Mouse (Mus musculus) liver, adult (tissue): Measurements from ENCODE around the gene Shisa5.

ENCODE experiments used
- GATA4 ChIP-seq: IDR thresholded peaks from 2 replicates; pipeline ENCODE4 v1.6.1; 2014; ENCODE audit warnings: mild to moderate bottlenecking, low read length; ENCODE audit not compliant: insufficient replicate concordance

Gene Shisa5

GRCm38 (mm10) chr9:109039681-109040080 lies 1.3 kb downstream of the Shisa5 start:
- no peak for TF ChIP-seq GATA4

GRCm38 (mm10) chr9:109040216-109040615 lies 1.9 kb downstream of the Shisa5 start:
- no peak for TF ChIP-seq GATA4

GRCm38 (mm10) chr9:109040906-109041305 lies 2.5 kb downstream of the Shisa5 start:
- TF ChIP-seq GATA4, result no peak

- no peak for TF ChIP-seq GATA4
Measured at GRCm38 (mm10) chr9:109041351-109041750, 3.0 kb downstream of the Shisa5 start.

- TF ChIP-seq GATA4, result no peak
Measured at GRCm38 (mm10) chr9:109046306-109046705, 7.9 kb downstream of the Shisa5 start.

GRCm38 (mm10) chr9:109049316-109049715 lies 11.0 kb downstream of the Shisa5 start:
- TF ChIP-seq GATA4, result no peak

- no peak for TF ChIP-seq GATA4
Measured at GRCm38 (mm10) chr9:109049996-109050673, 11.8 kb downstream of the Shisa5 start.

GRCm38 (mm10) chr9:109050674-109050997 lies 12.3 kb downstream of the Shisa5 start:
- no peak for TF ChIP-seq GATA4

- no peak for TF ChIP-seq GATA4
Measured at GRCm38 (mm10) chr9:109051011-109051501, 12.7 kb downstream of the Shisa5 start.

GRCm38 (mm10) chr9:109051651-109052489 lies 13.5 kb downstream of the Shisa5 start:
- no peak for TF ChIP-seq GATA4

- no peak for TF ChIP-seq GATA4
Measured at GRCm38 (mm10) chr9:109052490-109053260, 14.3 kb downstream of the Shisa5 start.

GRCm38 (mm10) chr9:109053366-109053765 lies 15.0 kb downstream of the Shisa5 start:
- TF ChIP-seq GATA4, result no peak

GRCm38 (mm10) chr9:109053851-109054250 lies 15.5 kb downstream of the Shisa5 start:
- TF ChIP-seq GATA4, result no peak

- peak; percentile 62; the same call in 1 of the 2 replicates for TF ChIP-seq GATA4
Measured at GRCm38 (mm10) chr9:109054712-109055111, 16.3 kb downstream of the Shisa5 start.

- no peak for TF ChIP-seq GATA4
Measured at GRCm38 (mm10) chr9:109055271-109056030, 17.1 kb downstream of the Shisa5 start.
